Mouse (Mus musculus): ENCODE data around the gene Coro7.

Gene Coro7

DNA sequence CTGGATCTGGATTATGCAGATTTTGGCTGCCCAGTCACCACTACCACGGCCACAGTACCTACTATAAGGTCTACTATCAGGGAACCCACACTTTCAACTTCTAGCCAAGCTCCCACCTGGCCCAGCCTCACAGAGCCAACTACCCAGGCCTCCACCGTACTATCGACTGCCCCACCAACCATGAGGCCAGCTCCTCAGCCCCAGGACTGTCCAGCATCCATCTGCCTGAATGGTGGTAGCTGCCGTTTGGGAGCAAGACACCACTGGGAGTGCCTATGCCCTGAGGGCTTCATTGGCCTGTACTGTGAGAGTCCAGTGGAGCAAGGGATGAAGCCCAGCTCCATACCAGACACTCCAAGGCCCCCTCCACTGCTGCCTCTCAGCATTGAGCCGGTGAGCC lies 30.4 kb downstream of the Coro7 start:
- in situ Hi-C loops (cut with MseI, MboI), result no loop called here

DNA sequence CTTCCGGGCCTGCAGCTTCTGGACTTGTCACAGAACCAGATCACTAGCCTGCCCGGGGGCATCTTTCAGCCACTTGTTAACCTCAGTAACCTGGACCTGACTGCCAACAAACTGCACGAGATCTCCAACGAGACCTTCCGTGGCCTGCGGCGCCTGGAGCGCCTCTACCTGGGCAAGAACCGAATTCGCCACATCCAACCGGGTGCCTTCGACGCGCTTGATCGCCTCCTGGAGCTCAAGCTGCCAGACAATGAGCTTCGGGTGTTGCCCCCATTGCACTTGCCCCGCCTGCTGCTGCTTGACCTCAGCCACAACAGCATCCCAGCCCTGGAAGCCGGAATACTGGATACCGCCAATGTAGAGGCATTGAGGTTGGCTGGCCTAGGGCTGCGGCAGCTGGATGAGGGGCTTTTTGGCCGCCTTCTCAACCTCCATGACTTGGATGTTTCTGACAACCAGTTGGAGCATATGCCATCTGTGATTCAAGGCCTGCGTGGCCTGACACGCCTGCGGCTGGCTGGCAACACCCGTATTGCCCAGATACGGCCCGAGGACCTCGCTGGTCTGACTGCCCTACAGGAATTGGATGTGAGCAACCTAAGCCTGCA lies 31.1 kb downstream of the Coro7 start:
- in situ Hi-C loops (cut with MseI, MboI), result no loop called here

DNA sequence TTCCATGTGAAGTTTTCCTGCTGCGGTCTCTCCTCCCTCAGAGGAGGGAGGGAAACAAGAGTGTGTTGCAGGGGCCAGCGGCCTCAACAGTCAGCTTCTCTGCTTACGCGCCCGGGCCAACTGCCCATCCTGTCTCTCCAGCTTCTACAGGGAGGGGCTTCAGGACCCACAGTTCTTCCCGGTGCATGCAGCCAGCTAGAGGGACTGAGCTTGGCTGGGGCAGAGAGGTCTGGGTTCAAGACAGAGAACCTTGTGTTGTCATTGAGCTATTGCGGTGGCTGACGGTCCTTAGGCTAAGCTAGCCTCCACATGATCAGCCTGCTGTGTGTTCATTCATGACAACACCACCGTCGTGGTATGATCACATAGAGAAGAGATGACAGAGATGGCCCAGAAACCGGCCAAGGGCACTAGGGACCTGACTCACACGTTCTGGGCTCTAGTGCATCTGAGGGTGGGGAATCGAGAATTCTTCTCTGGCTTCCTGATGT lies 31.9 kb downstream of the Coro7 start:
- in situ Hi-C loops (cut with MseI, MboI), result no loop called here

DNA sequence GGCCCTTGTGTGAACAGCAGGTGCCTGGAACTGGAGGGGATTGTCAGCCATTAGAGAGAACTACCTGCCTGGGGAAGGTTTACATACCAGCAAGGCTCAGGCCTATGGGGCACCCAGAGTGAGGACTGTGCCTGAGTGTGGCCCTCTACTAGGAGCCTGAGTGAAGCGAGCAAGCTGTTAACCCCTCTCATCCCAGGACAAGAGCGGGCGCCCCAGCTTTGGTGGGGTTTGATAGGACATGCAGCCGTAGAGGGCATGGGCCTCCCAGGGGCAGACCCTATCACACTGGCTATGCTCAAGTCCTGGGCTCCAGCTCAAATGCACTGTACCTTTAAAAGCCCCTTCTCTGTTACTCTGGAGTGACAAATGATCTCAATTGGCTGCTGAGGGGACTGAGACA lies 32.7 kb downstream of the Coro7 start:
- in situ Hi-C loops (cut with MseI, MboI), result no loop called here

DNA sequence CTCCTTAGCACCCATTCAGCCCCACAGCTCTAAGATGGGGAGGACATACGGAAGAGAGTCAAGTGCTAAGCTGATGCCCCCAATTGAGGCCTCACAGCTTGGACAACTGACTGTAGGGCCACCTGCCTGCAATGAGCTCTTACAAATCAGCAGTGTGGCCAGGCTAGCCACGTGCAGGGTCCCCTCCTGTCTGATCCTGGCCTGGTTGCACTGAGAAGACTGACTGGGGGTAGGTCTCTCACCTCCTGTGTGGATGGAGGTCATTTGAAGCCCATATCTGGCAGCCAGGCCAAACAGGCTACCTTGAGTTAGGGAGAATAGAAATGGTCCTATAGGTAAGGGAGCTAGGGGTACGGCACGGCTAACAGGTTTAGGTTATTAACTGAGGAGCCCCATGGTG lies 33.7 kb downstream of the Coro7 start:
- in situ Hi-C loops (cut with MseI, MboI), result no loop called here

DNA sequence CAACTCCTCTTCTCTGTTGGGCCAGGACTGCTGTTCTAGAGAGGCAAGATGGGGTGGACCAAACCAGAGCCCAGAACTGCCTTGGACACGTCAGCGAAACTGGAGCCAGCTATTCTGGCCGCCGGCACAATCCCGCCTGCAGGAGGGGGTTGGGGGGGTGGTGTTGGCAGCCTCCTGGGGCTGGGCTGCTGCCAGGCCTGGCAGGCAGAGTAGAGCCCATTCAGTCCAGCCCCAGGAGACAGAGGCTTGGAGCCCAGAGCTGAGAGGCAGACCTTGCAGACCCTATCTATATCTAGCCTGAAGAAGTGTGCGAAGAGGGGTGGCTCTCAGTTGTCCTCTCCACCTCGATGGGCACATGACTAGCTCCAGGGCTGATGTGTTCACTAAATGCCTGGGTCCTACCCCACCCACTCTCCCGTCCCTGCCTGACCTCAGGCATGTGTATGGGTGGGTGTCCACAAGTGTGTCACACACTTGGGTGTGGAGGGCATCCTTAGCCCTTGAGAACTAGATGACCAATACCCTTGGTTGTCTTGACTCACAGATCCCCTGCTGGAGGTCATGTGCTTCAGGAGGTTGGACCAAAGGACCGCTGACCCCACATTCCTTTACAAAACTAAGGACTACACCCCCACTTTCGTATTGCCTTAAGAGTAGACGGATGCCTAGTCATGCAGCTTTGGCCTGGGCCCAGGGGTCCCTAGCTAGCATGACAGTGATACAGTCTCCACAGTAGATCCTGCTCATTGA lies 35.7 kb downstream of the Coro7 start:
- in situ Hi-C loops (cut with MseI, MboI), result no loop called here

DNA sequence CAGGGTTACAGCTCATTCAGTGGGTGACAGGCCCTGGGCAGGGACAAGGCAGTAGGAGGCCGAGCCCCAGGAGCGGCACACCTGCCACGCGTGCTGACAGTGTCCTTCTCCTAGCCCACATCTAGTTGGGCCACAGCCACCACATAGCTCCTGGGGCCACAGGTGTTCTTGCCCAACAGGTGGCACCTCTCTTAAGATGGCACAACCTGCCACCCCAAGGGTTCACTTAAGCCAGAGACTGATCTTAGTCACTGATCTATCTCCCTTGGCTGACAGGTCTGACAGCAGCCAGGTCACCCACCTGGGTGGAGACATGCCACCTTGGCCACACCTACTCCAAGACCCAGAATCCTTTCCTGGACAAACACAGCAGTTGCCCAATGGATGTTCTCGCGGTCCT lies 36.6 kb downstream of the Coro7 start:
- in situ Hi-C loops (cut with MseI, MboI), result no loop called here

DNA sequence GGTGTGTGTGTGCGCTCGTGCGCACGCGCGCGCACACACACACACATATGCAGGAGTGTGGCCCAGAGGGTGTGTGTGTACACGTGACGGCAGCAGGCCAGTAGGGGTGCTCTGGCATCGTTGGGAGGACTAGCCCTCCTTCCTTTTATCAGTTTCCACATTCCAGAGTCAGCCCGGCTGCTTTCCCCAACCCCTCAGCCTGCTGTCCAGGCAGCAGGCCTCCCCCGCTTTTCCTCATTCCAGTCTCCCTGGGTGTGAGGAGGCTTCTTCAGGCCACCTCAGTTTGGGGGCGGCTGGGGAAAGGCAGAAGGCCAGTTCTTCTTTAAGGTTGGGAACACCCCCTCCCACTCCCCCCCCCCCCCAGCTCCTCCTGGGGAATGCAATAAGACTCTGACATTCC lies 37.4 kb downstream of the Coro7 start:
- in situ Hi-C loops (cut with MseI, MboI), result no loop called here

DNA sequence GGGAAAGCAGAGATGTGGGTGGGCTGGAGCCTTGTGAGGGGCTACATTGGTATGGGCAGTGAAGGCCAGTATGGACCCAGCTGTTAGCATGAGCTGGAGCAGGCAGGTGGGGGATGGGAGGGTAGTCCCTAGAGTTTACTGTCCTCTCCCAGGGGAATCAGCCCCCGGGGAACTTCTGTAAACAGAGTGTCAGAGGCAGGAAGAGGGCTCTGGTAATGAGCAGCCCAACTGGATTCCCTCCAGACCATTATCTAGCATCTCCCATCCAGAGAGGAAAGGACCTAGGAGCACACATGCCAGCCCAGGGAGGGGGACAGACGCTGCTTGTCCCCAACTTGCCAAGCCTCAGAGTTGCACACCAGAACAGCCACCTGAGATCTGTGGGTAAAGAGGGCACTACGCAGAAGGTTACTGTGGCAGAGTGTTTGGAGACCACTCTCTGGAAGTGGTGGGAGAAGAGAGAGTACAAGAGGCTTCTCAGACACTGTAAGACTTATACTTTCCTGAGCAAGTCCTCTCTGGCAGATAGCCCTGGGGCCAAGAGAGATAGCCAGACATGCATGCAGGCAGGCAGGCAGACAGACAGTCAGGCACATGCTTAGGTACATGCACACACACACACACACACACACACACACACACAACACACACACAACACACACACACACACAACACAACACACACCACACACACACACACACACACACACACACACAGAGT lies 38.3 kb downstream of the Coro7 start:
- in situ Hi-C loops (cut with MseI, MboI), result no loop called here

DNA sequence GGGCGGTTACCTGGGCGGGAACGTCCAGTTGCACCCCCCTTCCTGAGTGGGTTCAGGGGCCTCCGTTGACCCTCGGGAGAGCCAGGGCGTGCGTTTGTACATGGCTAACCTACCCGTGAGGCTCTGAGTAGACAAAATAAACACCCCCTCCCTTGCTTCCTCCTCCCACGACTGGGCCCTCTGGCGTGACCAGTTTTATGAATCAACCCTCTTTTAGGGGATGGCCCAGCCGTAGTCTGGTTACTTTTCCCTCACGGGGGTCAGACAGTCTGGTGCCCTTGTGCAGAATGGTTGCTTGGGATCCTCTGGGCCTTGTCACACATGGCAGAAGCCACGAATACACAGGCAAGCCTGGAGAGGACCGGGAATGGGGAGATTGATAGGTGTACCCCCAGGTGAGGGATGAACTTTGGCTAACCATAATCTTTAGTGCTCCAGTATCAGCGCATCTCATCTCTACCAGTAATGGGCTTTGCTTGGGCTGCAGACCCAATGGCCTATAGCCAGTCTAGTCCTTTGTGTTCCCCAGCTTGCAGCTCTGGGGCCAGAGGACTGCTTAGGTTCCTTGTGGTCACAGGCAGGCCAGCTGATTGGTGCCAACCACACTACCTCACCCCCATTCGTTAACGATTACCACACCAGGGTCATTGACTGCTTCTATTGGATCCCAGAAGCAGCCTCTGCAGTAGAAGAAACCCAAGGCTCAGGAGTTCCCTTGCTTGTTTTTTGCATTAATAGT lies 39.1 kb downstream of the Coro7 start:
- in situ Hi-C loops (cut with MseI, MboI), result no loop called here

DNA sequence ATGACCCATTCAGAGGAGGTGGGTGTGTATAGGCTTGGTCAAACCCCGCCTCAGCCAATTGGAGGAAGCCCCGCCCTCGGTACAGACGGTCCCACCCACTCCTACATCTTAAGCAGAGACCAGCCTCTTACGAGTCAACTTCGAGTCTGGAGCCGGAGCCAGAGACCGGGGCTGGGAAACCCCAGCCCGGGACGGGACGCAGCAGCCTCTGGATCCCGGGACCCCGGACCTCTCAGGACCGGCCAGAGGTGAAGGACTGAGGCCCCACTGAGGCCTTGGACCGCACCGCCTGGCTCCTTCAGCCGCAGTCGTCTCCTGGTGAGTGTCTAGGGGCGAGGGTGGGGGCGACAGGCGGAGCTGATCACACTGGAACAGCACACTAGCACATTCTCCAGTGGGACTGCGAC lies 39.7 kb downstream of the Coro7 start, which contains the start of the genes Vasn and Dnaja3:
Vasn (plus strand) TSS at position 111 of the 407 bp plus-strand sequence.
Dnaja3 (plus strand) TSS at position 159 of the 407 bp plus-strand sequence.
- in situ Hi-C loops (cut with MseI, MboI), result no loop called here

DNA sequence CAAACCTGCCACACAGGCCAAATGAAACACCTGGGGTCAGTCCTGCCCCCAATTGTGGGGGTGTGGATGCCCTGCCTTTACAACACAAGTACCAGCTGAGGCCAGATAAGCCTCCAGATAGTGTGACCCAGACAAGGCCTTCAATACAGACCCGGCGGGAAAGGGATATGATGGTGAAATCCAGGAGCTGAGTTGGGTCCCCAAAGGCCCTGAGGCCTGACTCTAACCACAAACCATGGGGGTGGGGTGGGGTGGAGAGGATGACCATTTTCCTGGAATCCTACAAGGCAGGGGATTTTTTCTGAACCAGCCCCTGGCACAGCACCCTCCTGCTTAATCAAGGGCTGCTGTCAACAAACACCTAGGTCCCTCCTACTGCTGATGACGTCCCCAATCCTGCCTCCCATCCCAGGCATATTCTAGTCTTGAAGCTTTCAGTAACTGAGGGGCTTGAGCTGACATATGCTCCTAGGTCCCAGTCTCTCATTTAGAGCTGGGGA lies 40.6 kb downstream of the Coro7 start:
- in situ Hi-C loops (cut with MseI, MboI), result no loop called here

DNA sequence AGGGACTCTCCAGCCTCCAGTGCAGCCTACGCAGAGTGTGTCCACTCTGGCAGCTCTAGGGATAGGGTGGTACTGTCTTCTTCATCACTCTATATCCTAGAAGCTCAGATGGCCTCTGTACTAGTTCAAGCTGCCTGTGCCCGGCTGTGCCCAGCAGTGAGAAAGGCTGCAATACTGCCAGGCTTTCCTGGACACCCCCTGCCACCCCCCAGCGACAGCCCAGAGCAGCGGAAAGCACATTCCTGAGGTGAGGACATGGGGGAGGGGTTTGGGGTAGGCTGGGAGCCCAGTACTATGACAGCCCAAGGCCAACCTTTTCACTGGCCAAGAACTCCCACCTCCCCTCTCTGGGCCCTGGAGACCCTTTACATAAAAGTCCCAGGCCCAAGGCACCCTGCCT lies 43.8 kb downstream of the Coro7 start:
- in situ Hi-C loops (cut with MseI, MboI), result no loop called here

DNA sequence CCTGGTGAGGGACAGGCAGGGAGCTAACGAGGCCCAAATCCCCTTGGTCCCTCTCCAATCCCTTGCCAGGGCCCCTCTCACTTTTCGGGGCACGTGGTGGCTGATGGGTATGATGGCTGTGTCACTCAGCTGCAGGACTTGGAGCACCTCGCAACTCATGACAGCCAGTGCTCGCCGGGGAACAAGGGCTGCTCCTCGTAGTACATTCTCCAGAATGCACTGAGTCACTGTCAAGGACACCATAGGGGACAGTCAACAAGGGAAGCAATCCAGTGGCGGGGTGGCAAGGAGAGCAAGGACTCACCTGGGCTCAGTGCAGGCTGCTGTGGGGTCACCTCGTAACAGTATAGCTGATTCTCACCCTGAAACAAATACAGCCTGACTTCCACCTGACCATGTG lies 44.9 kb downstream of the Coro7 start:
- in situ Hi-C loops (cut with MseI, MboI), result no loop called here

DNA sequence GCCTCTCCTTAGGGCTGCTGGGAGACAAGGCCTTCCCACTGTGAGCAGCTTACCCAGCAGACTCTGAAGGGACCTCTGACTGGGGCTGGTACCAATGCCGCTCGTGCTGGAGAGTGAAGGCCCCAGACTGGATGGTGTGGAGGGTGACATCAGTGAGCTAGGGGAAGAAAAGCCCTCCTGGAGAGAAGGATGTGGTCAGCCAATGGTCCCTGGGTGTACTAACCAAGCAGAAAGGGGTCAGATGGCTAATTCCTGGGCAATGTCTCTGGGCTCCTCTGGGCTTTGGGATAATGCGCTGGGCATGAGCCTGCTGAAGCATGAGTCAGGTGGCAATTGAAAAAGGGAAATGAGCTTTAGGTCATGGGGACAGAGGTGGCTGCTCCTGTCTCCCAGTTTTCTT lies 45.9 kb downstream of the Coro7 start:
- in situ Hi-C loops (cut with MseI, MboI), result no loop called here

DNA sequence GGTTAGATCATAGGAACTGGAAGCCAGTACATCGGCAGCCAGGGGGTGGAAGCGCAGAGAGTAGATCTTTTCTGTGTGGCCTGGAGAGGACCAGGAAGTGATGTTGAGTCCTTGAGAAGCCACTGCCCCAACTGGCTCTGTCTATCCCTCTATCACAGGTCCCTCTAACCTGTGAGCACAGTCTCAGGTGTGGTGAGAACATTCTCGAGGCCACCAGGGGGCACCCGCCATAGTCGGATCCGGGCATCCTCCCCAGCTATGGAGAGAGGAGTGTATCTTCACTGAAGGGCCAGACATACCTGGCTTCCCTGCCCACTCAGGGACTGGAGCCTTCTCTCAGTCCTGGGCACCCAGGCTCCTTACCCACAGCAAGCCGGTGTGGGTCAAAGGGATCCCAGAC lies 47.5 kb downstream of the Coro7 start:
- in situ Hi-C loops (cut with MseI, MboI), result no loop called here

DNA sequence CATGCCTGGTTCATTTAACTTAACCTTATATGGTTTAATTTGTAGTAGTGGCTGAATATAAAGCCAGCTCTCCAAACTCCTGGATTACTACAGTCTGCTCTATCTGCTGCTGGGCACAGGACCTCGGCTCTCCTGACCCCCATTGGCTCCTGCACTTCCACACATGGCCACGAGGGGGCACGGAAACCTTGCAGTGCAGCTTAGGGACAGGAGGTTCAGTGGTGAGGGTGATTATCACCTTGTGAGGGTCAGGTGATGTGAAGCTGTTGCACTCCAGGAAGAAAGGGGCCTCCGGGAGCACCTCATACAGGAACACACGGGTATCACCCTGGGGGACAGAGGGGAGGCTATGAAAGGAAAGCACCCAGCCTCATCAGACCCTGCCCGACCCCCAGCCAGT lies 49.6 kb downstream of the Coro7 start:
- in situ Hi-C loops (cut with MseI, MboI), result loop anchor here in 1 of 2 experiments (5.0 kb wide), 1 partner anchor 37 kb away; no protein-coding TSS in a partner anchor

DNA sequence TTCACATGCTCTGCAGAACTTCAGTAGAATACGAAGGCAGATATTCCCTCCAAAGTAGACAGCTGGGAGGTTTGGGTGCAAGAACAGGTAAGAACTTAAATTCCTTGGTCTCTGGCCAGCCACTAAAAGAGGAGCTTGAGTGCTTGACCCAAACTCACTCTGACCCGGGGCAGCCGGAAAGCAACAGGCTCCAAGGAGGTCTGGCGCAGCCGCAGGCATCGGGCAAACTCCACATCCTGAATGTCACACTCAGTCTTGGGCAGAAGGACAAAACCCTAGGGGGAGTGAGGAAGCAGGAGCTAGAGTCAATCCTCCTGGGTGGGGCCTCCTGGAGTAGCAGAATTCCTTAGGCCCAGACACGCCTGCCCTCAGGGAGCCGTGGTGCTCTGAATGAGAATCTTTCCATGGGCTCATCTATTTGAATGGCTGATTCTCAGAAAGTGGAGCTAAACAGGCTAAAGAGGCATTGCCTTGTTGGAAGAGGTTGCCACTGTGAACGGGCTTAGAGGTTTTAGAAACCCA lies 50.6 kb downstream of the Coro7 start:
- in situ Hi-C loops (cut with MseI, MboI), result loop anchor here in 1 of 2 experiments (5.0 kb wide), 1 partner anchor 38 kb away; no protein-coding TSS in a partner anchor

DNA sequence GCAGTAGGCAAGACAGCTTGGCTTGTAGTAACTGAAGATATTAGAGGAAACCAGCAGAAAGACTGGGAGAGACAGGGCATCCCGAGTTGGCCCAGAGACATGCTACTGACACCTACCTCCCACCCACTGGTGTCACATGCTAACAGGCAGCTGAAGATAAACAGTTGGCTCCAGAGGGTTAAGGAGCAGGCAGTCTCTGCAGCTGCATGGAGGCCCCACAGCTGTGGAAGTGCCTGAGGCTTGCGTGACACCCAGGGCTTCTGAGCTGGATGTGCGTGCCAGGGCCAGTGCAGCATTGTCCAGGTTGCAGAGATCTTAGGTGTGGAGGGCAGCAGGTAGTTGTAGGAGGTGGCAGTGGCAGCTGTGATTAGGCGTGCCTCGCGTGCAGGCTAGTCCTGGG lies 52.5 kb downstream of the Coro7 start:
- in situ Hi-C loops (cut with MseI, MboI), result loop anchor here in 1 of 2 experiments (5.0 kb wide), 1 partner anchor 40 kb away; no protein-coding TSS in a partner anchor

DNA sequence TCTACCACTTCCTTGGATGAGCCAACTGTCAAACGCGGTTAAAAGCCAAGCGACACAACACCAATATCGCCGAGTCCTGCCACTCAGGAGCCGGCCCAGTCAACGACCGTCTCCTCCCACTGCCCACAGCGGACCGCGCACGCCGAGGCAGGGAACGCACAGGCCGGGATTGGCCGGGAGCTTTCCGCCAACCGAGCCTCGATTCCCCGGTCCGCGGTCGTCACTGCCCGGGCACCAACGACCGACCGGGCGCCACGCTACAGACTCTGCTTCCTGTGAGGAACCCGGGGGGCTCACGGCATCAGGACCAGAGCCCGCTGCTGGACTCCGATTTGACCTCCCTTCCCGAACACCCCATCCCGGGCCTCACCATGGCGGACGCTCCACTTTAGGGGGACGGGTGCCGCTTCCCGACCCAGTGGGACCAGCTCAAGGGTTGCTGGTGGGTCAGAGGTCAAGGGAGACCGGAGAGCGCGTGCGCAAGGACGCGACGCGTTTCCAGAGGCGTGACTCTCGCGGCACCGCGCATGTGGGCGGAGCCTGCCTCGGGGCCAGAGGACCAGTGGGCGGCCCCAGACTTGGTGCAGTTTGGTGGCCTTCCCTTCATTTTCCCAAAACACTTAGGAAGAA lies 55.0 kb downstream of the Coro7 start, which contains the start of gene Pam16:
Pam16 (minus strand) TSS at position 508 of the 630 bp plus-strand sequence.
- in situ Hi-C loops (cut with MseI, MboI), result loop anchor here in 1 of 2 experiments (5.0 kb wide), 1 partner anchor 43 kb away; no protein-coding TSS in a partner anchor

Data from mouse trophoblast stem cell (cell line).